Mouse (Mus musculus) midbrain, embryonic 16.5 days (tissue): ENCODE results near the gene Pnkp. TPM values are rescaled to one million over a fixed set of nuclear protein-coding genes. Genes with fewer than 3 reads are reported as not detected.

Source experiments
- ATAC-seq: fragments of 200-750 bp; cut with Nextera tagmentation; 2 replicates; pipeline ENCODE4 v1.8.0; 2017; ENCODE audit warnings: moderate TSS enrichment
- H3K27ac ChIP-seq: fragments of 300-500 bp; sonication (generic); 2 replicates; pipeline ENCODE4 v1.5.1; 2014; ENCODE audit warnings: mild to moderate bottlenecking, low read length, mixed read lengths
- H3K27me3 ChIP-seq: fragments of 300-500 bp; sonication (generic); 2 replicates; pipeline ENCODE4 v1.6.1; 2014; ENCODE audit warnings: low read depth, low read length, mixed read lengths; ENCODE audit not compliant: control insufficient read depth, insufficient read depth
- H3K36me3 ChIP-seq: fragments of 300-500 bp; sonication (generic); 2 replicates; pipeline ENCODE4 v1.6.1; 2014; ENCODE audit warnings: mild to moderate bottlenecking, low read length, moderate library complexity, mixed read lengths; ENCODE audit not compliant: control insufficient read depth, insufficient read depth
- H3K4me1 ChIP-seq: fragments of 300-500 bp; sonication (generic); 2 replicates; pipeline ENCODE4 v1.6.1; 2014; ENCODE audit warnings: mild to moderate bottlenecking, low read length, mixed read lengths; ENCODE audit not compliant: control insufficient read depth, insufficient read depth
- H3K4me2 ChIP-seq: fragments of 300-500 bp; sonication (generic); 2 replicates; pipeline ENCODE4 v1.6.1; 2014; ENCODE audit warnings: mild to moderate bottlenecking, low read length, mixed read lengths
- H3K4me3 ChIP-seq: fragments of 300-500 bp; sonication (generic); 2 replicates; pipeline ENCODE4 v1.5.1; 2014; ENCODE audit warnings: low read depth, mild to moderate bottlenecking, low read length, moderate library complexity, mixed read lengths
- H3K9ac ChIP-seq: fragments of 300-500 bp; sonication (generic); 2 replicates; pipeline ENCODE4 v1.6.1; 2014; ENCODE audit warnings: low read depth, low read length, mixed read lengths
- H3K9me3 ChIP-seq: fragments of 300-500 bp; sonication (generic); replicated peaks from 2 replicates; pipeline ENCODE4 v1.6.1; 2014; ENCODE audit warnings: mild to moderate bottlenecking, low read length, mixed read lengths; ENCODE audit not compliant: control insufficient read depth, poor library complexity, severe bottlenecking
- WGBS: fragments of 180-500 bp; shearing (Covaris S2); extraction: QIAGEN DNeasy Blood & Tissue Kit; methylation state at CpG from one replicate; pipeline ENCODE4 v1.1.7; 2014; 5-methylcytosine and 5-hydroxymethylcytosine counted together
- polyA plus RNA-seq: library from polyadenylated mRNA; unstranded; fragments of >200 nt; fragmentation: Nextera tagmentation; extraction: Ambion mirVana; gene quantifications from 2 replicates; pipeline ENCODE4 v1.2.1, GENCODE M21; 2015

The Pnkp gene
- polyA plus RNA-seq, 1 experiment from 2014 or later, result 30.4 TPM

- no peaks in the 10 kb centered on the region for H3K27me3 ChIP-seq
- WGBS, result under 1% methylated on average over 34 of the region's 34 CpGs
- H3K9me3 ChIP-seq, result no peaks in the 10 kb centered on the region
- H3K36me3 ChIP-seq, result peaks cover 6% of the 10 kb centered on the region; the same call in 1 of the 2 replicates
- peak within 1 kb of the TSS; percentile 66 for H3K4me2 ChIP-seq
- H3K27ac ChIP-seq, result peak within 1 kb of the TSS; percentile 93
- H3K4me3 ChIP-seq, result peak within 1 kb of the TSS; percentile 59
- ATAC-seq, result peak; percentile 77
- peak within 1 kb of the TSS; percentile 77 for H3K9ac ChIP-seq
- H3K4me1 ChIP-seq, result peaks cover 48% of the 10 kb centered on the region
Observed at GRCm38 (mm10) chr7:44895593-44896434, 38.9 kb downstream of the Pnkp start, which contains the start of gene Fuz. Fuz (plus strand) TSS chr7:44896079.

- Histone ChIP-seq H3K4me3 (peak overlapping the region; percentile 59), H3K27ac (peak overlapping the region; percentile 93), H3K9ac (peak overlapping the region; percentile 77), H3K9me3 (no peaks in the 10 kb centered on the region), H3K36me3 (peaks cover 10% of the 10 kb centered on the region; the same call in 1 of the 2 replicates), H3K27me3 (no peaks in the 10 kb centered on the region), H3K4me2 (peak overlapping the region; percentile 66), H3K4me1 (peaks cover 43% of the 10 kb centered on the region)
- WGBS, result 23% methylated on average over 10 of the region's 10 CpGs
- ATAC-seq, result peak; percentile 0; the same call in 1 of the 2 replicates
Observed at GRCm38 (mm10) chr7:44896499-44896898, 39.6 kb downstream of the Pnkp start.

DNA sequence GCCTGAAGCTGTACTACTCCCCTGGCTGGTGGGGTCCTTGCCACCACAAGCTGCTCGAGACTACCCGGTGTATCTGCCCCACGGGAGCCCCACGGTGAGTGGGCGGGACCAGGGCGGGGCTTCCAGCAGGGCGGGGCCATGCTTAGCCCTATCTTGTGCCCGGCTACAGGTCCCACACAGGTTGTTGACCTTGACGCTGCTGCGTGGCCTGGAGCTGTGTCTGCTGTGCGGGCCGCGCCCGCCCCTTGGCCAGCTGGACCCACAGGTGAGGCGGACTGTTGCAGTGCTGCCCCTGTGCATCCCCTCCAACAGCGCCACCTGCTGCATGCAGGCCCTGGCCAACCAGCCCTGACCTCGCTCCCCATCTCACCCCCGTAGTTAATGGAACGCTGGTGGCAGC lies 41.7 kb downstream of the Pnkp start:
- WGBS, result 27% methylated on average over 19 of the region's 19 CpGs
- Histone ChIP-seq H3K4me3 (no peak overlapping the region), H3K4me1 (peaks cover 35% of the 10 kb centered on the region), H3K4me2 (0 out of 2 replicates have a peak overlapping the region, but pooled peaks have one; percentile 2), H3K36me3 (peaks cover 23% of the 10 kb centered on the region), H3K9me3 (no peaks in the 10 kb centered on the region), H3K27ac (no peak overlapping the region), H3K9ac (no peak overlapping the region), H3K27me3 (no peaks in the 10 kb centered on the region)
- no peak for ATAC-seq

GRCm38 (mm10) chr7:44900632-44901031 lies 43.7 kb downstream of the Pnkp start:
- Histone ChIP-seq H3K4me1 (peaks cover 19% of the 10 kb centered on the region), H3K27ac (no peak overlapping the region), H3K27me3 (no peaks in the 10 kb centered on the region), H3K4me3 (no peak overlapping the region), H3K9me3 (no peaks in the 10 kb centered on the region), H3K4me2 (no peak overlapping the region), H3K9ac (no peak overlapping the region), H3K36me3 (peaks cover 43% of the 10 kb centered on the region)
- WGBS, result 82% methylated on average over 11 of the region's 11 CpGs
- no peak for ATAC-seq

DNA sequence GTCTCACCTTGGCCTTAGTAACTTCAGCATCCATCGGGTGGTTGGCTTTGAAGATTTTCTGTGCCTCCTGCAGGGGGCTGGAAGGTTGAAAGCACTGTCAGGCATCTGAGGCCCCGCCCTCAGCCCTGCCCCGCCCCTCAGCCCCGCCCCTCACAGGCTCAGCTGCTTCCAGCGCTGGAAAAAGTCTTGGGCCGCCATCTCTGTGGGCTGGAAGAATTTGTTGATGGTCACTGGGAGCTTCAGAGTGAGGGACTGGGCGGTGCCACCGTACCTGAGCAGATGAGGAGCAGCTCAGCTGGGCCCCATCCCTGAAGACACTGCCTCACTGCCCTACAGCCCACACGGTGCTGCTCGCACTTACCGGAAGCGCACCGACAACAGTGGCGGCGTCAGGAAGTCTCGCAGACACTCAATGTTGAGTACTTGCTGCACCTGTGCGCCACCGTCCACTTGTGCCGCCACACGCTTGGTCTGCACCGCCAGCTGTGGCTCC lies 44.3 kb downstream of the Pnkp start:
- H3K27me3 ChIP-seq, result no peaks in the 10 kb centered on the region
- no peak overlapping the region for H3K4me3 ChIP-seq
- WGBS, result 9% methylated on average over 21 of the region's 21 CpGs
- ATAC-seq, result no peak
- no peaks in the 10 kb centered on the region for H3K9me3 ChIP-seq
- H3K27ac ChIP-seq, result no peak overlapping the region
- peaks cover 49% of the 10 kb centered on the region for H3K36me3 ChIP-seq
- 0 out of 2 replicates have a peak overlapping the region, but pooled peaks have one; percentile 4 for H3K9ac ChIP-seq
- H3K4me1 ChIP-seq, result peaks cover 19% of the 10 kb centered on the region
- H3K4me2 ChIP-seq, result peak overlapping the region; percentile 35

- H3K4me1 ChIP-seq, result peaks cover 3% of the 10 kb centered on the region; the same call in 1 of the 2 replicates
- no peak overlapping the region for H3K9ac ChIP-seq
- no peak overlapping the region for H3K4me2 ChIP-seq
- no peak for ATAC-seq
- H3K27me3 ChIP-seq, result no peaks in the 10 kb centered on the region
- no peak overlapping the region for H3K4me3 ChIP-seq
- H3K9me3 ChIP-seq, result no peaks in the 10 kb centered on the region
- H3K36me3 ChIP-seq, result peaks cover 68% of the 10 kb centered on the region
- 95% methylated on average over 20 of the region's 20 CpGs for WGBS
- H3K27ac ChIP-seq, result no peak overlapping the region
Observed at GRCm38 (mm10) chr7:44905430-44905829, 48.5 kb downstream of the Pnkp start.

DNA sequence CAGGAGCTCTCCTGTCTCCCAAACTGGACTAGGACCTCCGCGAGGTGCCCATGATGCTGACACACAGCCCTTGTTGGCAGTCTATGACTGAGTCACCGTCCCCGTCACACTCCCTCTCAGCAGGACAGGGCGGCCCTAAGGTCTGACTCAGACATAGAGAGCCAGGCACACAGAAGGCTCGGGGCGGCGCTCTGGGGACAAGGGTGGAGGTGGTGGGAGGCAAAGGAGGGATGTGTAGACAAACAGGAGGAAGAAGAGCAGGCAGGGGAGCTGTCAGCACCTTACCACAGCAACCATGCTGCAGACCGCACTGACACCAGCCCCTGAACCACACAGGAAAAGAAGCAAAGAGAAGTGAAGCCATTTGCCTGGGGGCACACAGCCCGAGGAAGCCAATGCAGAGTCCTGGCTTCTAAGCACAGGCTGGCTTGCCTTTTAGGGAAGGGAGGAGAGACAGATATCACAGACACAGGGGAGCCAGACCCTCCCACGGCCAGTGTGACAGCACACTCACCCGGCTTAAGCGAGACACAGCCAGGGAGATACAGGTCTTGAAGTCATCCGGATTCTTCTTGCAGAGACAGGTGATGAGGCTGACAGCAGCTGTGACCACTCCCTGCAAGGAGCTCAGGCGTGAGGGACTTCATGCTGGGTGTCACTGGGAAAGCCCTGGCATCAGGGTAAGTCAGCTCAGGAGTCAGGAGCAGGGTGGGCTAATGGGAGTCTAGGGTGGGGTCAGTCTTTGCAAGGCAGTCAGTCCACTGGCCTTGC lies 52.0 kb downstream of the Pnkp start:
- Histone ChIP-seq H3K4me2 (no peak overlapping the region), H3K4me1 (no peaks in the 10 kb centered on the region), H3K9me3 (no peaks in the 10 kb centered on the region), H3K27me3 (no peaks in the 10 kb centered on the region), H3K27ac (no peak overlapping the region), H3K9ac (no peak overlapping the region), H3K36me3 (peaks cover 52% of the 10 kb centered on the region), H3K4me3 (no peak overlapping the region)
- WGBS, result 93% methylated on average over 15 of the region's 15 CpGs
- ATAC-seq, result no peak
